Mouse (Mus musculus): Measurements from ENCODE around the gene Acsl3. TPM values are rescaled to one million over a fixed set of nuclear protein-coding genes. Genes with fewer than 3 reads are reported as not detected.

Acsl3 gene
- polyA plus RNA-seq, 1 experiment from 2014 or later, result 63.6 TPM

DNA sequence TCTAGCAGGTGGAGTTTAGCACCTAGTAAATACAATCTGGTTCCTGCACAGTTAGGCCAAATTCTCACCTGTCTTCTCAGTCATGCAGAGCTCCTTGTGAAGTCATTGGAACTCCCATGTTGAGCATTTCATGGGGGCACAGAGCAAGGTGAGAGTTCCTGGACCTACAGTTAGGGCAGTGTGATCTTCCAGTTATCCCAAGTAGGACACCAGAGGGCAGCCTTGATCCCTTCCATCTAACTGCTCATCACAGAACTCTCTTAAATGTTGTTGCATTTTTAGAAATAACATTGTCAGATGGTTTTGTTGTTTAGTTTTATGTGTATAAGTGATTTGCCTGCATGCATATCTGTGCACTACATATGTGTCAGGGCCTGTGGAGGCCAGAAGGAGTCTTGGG is 29.2 kb downstream of the Acsl3 start:
- H3K4me2 ChIP-seq (replicated peaks), result no peak overlapping the region
- no peak overlapping the region for H3K27ac ChIP-seq (replicated peaks)
- ATAC-seq (ENCODE audit: insufficient number of reproducible peaks, low FRiP score, low TSS enrichment, low read depth), result no peak
- H3K27me3 ChIP-seq, result no peaks in the 10 kb centered on the region
- H3K4me3 ChIP-seq (replicated peaks), result no peak overlapping the region
- H3K4me1 ChIP-seq, result no peaks in the 10 kb centered on the region
- H3K9me3 ChIP-seq (replicated peaks), result no peaks in the 10 kb centered on the region
- peaks cover 12% of the 10 kb centered on the region; the same call in 1 of the 2 replicates for H3K36me3 ChIP-seq
- H3K9ac ChIP-seq, result no peak overlapping the region

DNA sequence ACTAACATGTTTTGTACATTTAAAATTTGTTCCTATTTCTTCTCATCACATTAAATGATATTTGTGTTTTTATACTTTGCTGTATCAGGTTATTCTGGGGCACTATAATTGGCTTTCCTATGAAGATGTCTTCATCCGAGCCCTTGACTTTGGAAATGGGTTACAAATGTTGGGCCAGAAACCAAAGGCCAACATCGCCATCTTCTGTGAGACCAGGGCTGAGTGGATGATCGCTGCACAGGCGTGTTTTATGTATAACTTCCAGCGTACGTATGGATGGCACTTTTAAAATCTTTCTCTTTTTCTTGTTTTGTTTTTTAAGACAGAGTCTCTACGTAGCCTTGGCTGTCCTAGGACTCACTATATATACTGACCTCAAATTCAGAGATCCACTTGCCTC is 30.5 kb downstream of the Acsl3 start:
- Histone ChIP-seq H3K9me3 (replicated peaks) (no peaks in the 10 kb centered on the region), H3K27me3 (no peaks in the 10 kb centered on the region), H3K4me3 (replicated peaks) (no peak overlapping the region), H3K4me2 (replicated peaks) (no peak overlapping the region), H3K9ac (no peak overlapping the region), H3K4me1 (no peaks in the 10 kb centered on the region), H3K27ac (replicated peaks) (no peak overlapping the region), H3K36me3 (peaks cover 24% of the 10 kb centered on the region)
- 81% methylated on average over 7 of the region's 7 CpGs for WGBS
- ATAC-seq (ENCODE audit: insufficient number of reproducible peaks, low FRiP score, low TSS enrichment, low read depth), result no peak

DNA sequence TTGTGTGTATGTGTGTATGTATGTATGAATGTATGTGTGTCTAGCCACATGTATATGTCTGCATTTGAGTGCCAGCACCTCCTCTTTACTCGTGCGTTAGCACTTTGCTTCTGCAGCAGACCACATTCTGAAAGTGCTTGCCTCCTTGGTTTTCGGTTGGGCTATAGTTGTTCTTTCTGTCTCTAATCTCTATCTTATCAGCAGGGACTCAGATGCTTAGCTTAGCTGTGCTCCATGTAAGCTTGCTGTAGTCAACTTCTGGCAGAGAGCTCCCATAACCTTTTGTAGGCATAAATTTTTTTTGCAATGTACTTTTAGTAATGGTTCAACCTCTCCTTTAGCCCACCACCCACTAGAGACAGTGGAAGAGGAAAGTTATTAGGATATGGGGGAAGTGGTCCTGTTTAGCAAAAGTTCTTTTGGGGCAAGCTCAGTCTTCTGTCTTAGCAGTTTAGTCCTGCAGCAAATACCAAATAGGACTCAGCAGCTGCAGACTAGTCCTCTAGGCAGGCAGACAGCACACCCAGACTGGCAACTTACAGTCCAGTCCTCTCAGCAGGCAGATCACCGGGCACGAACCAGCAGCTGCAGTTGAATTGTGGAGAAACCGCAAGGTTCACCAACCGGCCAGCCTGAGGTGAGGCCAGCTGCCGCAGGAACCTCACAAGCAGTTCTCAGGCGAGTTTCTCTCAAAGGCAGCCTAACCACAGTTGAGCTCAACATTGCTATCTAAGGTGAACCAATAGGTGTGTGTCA is 37.1 kb downstream of the Acsl3 start:
- no peaks in the 10 kb centered on the region for H3K4me1 ChIP-seq
- H3K27me3 ChIP-seq, result no peaks in the 10 kb centered on the region
- H3K36me3 ChIP-seq, result peaks cover 72% of the 10 kb centered on the region
- no peak overlapping the region for H3K4me3 ChIP-seq (replicated peaks)
- no peak for ATAC-seq (ENCODE audit: insufficient number of reproducible peaks, low FRiP score, low TSS enrichment, low read depth)
- no peak overlapping the region for H3K4me2 ChIP-seq (replicated peaks)
- 90% methylated on average over 9 of the region's 9 CpGs for WGBS
- H3K9ac ChIP-seq, result no peak overlapping the region
- H3K9me3 ChIP-seq (replicated peaks), result no peaks in the 10 kb centered on the region
- no peak overlapping the region for H3K27ac ChIP-seq (replicated peaks)

DNA sequence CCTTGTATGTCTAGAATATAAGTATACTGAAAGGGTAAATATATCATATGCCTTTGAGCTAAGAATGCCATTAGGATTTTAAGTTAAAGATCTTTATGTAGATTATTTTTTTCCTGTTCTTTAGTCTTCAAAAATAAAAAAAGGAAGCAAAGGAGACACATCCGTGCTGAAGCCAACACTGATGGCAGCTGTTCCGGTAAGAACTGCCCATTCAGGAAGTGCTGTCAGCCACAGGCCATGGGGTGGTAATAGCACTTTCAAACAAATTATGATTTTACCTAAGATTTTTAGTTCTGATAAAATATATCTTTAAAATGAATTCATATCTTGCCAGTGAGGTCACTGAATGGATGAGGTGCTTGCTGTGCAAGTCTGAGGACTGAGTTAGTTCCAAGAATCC is 38.7 kb downstream of the Acsl3 start:
- H3K27ac ChIP-seq (replicated peaks), result no peak overlapping the region
- 80% methylated on average over 2 of the region's 2 CpGs for WGBS
- H3K36me3 ChIP-seq, result peaks cover 65% of the 10 kb centered on the region
- no peaks in the 10 kb centered on the region for H3K9me3 ChIP-seq (replicated peaks)
- no peak for ATAC-seq (ENCODE audit: insufficient number of reproducible peaks, low FRiP score, low TSS enrichment, low read depth)
- no peak overlapping the region for H3K4me3 ChIP-seq (replicated peaks)
- H3K4me2 ChIP-seq (replicated peaks), result no peak overlapping the region
- H3K9ac ChIP-seq, result no peak overlapping the region
- no peaks in the 10 kb centered on the region for H3K4me1 ChIP-seq
- no peaks in the 10 kb centered on the region for H3K27me3 ChIP-seq

DNA sequence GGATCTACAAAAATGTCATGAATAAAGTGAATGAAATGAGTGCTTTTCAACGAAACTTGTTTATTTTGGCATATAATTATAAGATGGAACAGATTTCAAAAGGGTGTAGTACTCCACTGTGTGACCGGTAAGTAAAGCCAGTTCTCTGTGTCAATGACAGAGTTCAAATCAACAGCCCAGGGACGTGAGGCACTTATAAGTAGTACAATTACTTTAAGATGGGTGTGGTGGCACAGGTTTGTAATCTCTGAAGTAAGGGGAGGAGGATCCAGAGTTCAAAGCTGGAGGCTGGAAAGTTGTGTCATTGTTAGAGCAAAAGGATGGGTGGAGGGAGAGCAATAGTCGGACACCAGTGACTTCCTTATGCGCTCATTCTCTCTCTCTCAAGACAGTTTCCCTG is 39.3 kb downstream of the Acsl3 start:
- Histone ChIP-seq H3K4me3 (replicated peaks) (no peak overlapping the region), H3K4me1 (no peaks in the 10 kb centered on the region), H3K27me3 (no peaks in the 10 kb centered on the region), H3K27ac (replicated peaks) (no peak overlapping the region), H3K9me3 (replicated peaks) (no peaks in the 10 kb centered on the region), H3K36me3 (peaks cover 68% of the 10 kb centered on the region), H3K4me2 (replicated peaks) (no peak overlapping the region), H3K9ac (no peak overlapping the region)
- WGBS, result 84% methylated on average over 5 of the region's 5 CpGs
- ATAC-seq (ENCODE audit: insufficient number of reproducible peaks, low FRiP score, low TSS enrichment, low read depth), result no peak

DNA sequence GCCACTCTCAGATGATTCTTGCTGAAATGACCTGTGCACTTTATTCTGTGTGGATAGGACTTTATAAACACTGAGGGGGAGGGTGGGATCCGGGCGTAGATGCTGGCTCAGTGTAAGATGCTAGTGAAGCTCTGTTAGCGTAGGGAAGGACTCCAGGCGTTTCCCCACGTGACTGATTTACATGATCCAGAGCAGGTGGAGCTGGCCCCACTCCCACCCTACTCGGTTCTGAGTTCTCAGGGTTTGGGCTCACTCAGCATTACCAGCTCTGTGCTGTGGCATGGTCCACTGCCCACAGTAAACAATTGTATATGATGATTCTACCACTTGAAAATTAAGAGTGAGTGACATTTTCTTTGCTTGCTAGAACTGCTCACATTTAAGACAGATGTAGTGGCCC is 40.5 kb downstream of the Acsl3 start:
- Histone ChIP-seq H3K27ac (replicated peaks) (no peak overlapping the region), H3K4me1 (no peaks in the 10 kb centered on the region), H3K9me3 (replicated peaks) (no peaks in the 10 kb centered on the region), H3K27me3 (no peaks in the 10 kb centered on the region), H3K36me3 (peaks cover 67% of the 10 kb centered on the region), H3K4me3 (replicated peaks) (no peak overlapping the region), H3K4me2 (replicated peaks) (no peak overlapping the region), H3K9ac (no peak overlapping the region)
- ATAC-seq (ENCODE audit: insufficient number of reproducible peaks, low FRiP score, low TSS enrichment, low read depth), result no peak
- 66% methylated on average over 6 of the region's 6 CpGs for WGBS

DNA sequence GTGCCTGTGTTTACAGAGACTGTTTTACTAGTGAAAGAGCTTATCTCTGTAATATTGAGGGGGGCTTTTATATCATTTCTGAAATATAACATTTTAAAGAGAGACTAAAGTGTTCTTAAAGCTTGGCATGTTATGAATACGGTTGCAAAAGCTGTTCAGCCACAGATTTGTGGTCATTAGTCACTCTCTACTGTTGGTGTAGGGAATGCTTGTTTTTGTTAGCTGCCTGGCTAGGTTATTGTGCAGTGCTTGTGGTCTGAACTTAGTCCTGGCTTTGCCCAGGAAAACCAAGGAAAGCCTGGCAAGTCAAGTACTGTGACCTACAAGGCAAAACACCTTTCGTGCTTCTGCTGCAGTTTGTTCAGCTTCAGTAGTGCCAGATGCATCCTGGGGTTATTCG is 44.1 kb downstream of the Acsl3 start:
- Histone ChIP-seq H3K4me2 (replicated peaks) (no peak overlapping the region), H3K9me3 (replicated peaks) (no peaks in the 10 kb centered on the region), H3K4me3 (replicated peaks) (no peak overlapping the region), H3K4me1 (no peaks in the 10 kb centered on the region), H3K27me3 (no peaks in the 10 kb centered on the region), H3K36me3 (peaks cover 55% of the 10 kb centered on the region), H3K9ac (no peak overlapping the region), H3K27ac (replicated peaks) (no peak overlapping the region)
- ATAC-seq (ENCODE audit: insufficient number of reproducible peaks, low FRiP score, low TSS enrichment, low read depth), result no peak
- WGBS, result 95% methylated on average over 3 of the region's 3 CpGs

DNA sequence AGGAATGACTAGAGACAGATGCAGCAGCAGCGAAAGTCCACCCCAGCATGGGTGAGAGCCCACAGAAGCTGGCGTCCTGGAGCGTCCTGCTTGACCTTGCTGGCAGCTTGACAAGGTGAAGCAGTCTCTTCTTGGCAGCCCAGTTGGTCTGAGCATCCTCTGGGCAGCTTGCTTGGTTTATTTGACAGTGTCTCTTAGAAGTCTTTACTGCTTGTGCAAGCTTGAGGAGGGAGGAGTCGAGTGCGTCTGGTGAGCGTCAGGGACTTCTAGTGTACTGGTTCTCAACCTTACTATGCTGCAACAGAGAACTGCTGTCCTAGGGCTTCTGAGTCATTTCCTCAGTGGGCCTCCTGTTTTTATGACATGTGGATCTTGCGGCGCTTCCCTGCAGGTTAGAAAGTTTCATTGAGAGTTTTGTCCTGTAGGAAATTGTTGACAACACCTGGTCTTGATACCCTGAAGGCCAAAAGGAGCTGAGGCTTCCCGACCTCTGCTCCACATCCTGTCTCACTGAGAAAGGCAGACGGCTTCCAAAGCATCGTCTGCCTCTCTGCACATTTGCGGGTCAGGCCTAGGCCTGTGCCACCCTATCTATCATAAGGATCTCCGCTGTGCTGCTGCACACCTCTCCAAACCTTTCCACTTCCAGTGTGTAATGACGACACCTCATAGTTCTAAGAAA is 44.8 kb downstream of the Acsl3 start:
- WGBS, result 77% methylated on average over 14 of the region's 14 CpGs
- ATAC-seq (ENCODE audit: insufficient number of reproducible peaks, low FRiP score, low TSS enrichment, low read depth), result no peak
- Histone ChIP-seq H3K4me3 (replicated peaks) (no peak overlapping the region), H3K9ac (no peak overlapping the region), H3K9me3 (replicated peaks) (no peaks in the 10 kb centered on the region), H3K27me3 (no peaks in the 10 kb centered on the region), H3K36me3 (peaks cover 48% of the 10 kb centered on the region), H3K4me1 (no peaks in the 10 kb centered on the region), H3K27ac (replicated peaks) (no peak overlapping the region), H3K4me2 (replicated peaks) (no peak overlapping the region)

DNA sequence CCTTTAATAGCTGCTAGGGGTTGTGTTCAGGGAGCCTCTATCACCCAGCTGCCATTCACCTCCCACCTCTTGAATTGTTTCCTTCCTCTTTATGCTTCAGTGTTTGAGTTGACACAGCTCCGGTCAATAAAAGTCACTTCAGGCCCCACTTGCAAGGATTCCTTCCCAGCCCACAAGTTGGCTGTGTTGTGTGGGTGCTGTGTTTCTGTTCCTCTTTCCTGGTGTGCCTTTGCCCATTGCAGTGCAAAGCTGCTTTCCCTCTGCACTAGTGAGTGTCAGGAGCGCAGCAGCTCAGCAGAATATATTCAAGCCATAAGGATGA is 45.3 kb downstream of the Acsl3 start:
- WGBS, result 90% methylated on average over 2 of the region's 2 CpGs
- Histone ChIP-seq H3K4me1 (no peaks in the 10 kb centered on the region), H3K4me3 (replicated peaks) (no peak overlapping the region), H3K27me3 (no peaks in the 10 kb centered on the region), H3K27ac (replicated peaks) (no peak overlapping the region), H3K9me3 (replicated peaks) (no peaks in the 10 kb centered on the region), H3K36me3 (peaks cover 45% of the 10 kb centered on the region), H3K9ac (no peak overlapping the region), H3K4me2 (replicated peaks) (no peak overlapping the region)
- ATAC-seq (ENCODE audit: insufficient number of reproducible peaks, low FRiP score, low TSS enrichment, low read depth), result no peak

DNA sequence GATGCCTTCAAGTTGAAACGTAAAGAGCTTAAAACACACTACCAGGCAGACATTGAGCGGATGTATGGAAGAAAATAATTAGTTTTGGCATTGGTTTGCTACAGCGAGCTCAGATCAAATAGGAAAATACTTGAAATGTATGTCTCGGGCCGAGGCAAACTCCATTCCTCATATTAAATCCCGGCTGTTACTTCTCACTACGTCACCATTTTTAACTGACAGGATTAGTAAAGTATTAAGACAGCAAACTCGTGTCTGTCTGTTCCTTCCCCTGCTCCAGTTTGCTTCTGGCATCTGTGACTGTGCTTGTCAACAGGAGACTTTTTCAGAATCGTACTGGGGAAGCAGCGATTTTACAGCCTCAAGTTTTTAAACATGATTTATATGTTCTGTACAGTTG is 48.7 kb downstream of the Acsl3 start:
- peaks cover 28% of the 10 kb centered on the region for H3K36me3 ChIP-seq
- H3K9me3 ChIP-seq (replicated peaks), result no peaks in the 10 kb centered on the region
- ATAC-seq (ENCODE audit: insufficient number of reproducible peaks, low FRiP score, low TSS enrichment, low read depth), result no peak
- no peaks in the 10 kb centered on the region for H3K27me3 ChIP-seq
- WGBS, result 63% methylated on average over 10 of the region's 10 CpGs
- no peak overlapping the region for H3K4me2 ChIP-seq (replicated peaks)
- no peak overlapping the region for H3K27ac ChIP-seq (replicated peaks)
- H3K9ac ChIP-seq, result no peak overlapping the region
- no peak overlapping the region for H3K4me3 ChIP-seq (replicated peaks)
- H3K4me1 ChIP-seq, result no peaks in the 10 kb centered on the region

DNA sequence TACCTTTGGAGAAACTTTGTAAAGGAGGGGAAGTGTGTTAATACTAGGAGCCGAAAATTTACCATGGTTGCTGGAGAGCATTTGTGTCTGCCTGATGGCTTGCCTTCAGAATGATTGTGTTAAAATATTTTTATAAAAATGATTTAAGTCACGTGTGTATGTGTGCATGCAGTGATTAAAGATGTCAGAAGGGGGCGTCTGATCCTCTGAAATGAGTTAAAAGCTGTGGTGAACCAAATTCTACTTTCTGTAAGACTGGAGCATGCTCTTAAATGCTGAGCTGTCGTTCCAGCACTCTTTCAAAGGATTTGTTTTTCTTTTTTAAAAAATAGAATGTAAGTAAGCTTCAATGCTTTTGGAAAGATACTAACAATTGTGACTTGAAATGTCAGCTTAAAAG is 49.7 kb downstream of the Acsl3 start:
- Histone ChIP-seq H3K27me3 (no peaks in the 10 kb centered on the region), H3K4me2 (replicated peaks) (no peak overlapping the region), H3K4me3 (replicated peaks) (no peak overlapping the region), H3K4me1 (no peaks in the 10 kb centered on the region), H3K27ac (replicated peaks) (no peak overlapping the region), H3K36me3 (peaks cover 18% of the 10 kb centered on the region), H3K9ac (no peak overlapping the region), H3K9me3 (replicated peaks) (no peaks in the 10 kb centered on the region)
- 51% methylated on average over 4 of the region's 4 CpGs for WGBS
- no peak for ATAC-seq (ENCODE audit: insufficient number of reproducible peaks, low FRiP score, low TSS enrichment, low read depth)

DNA sequence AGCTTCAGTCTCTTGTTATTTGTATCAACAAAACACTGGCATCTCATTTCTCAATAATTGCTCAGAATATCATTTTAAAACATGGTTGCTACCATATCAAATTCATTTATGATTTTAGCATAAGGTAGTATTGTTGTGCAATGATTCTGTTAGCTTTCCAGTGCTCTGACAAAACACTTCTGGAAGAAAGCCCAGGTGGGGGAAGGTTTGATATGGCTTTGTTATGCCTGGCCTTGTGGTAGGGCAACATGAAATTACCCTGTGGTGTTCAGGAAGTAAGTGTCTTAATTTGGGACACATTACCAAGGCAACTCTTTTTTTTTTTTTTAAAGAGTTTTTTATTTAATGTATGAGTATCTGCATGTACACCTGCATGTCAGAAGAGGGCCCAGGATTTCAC is 52.4 kb downstream of the Acsl3 start:
- ATAC-seq (ENCODE audit: insufficient number of reproducible peaks, low FRiP score, low TSS enrichment, low read depth), result no peak

More for the DNA sequence above, 52.4 kb downstream of the Acsl3 start:
- Histone ChIP-seq H3K4me1 (no peaks in the 10 kb centered on the region), H3K4me2 (replicated peaks) (no peak overlapping the region), H3K27ac (replicated peaks) (no peak overlapping the region), H3K36me3 (no peaks in the 10 kb centered on the region), H3K4me3 (replicated peaks) (no peak overlapping the region), H3K9me3 (replicated peaks) (no peaks in the 10 kb centered on the region), H3K27me3 (no peaks in the 10 kb centered on the region), H3K9ac (no peak overlapping the region)
